Mouse (Mus musculus) liver, embryonic 14.5 days (tissue): ENCODE measurements around the gene Rps11.

Experiments
- CTCF ChIP-seq: IDR thresholded peaks from 2 replicates; pipeline ENCODE4 v1.5.1; 2016; ENCODE audit warnings: antibody characterized with exemption, low read depth, control low read depth
- EP300 ChIP-seq: IDR thresholded peaks from 2 replicates; pipeline ENCODE4 v1.6.1; 2016; ENCODE audit warnings: antibody characterized with exemption, low read depth

DNA sequence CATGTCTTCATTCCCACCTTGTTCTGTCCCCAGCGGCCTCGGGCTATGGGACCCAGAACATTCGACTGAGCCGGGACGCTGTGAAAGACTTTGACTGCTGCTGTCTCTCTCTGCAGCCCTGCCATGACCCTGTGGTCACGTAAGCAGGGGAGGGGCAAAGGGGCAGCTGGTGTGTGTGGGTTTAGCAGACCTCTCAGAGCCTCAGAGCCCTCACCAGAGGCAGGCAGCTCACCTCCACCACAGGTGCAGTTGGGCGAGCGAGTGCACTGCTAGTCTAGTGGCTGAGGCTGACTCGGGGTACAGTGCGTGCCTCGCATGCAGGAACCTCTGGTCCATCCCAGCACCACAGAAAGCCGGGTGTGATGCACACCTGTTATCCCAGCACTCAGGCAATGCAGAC lies 50.3 kb downstream of the Rps11 start:
- TF ChIP-seq CTCF: no peak
- no peak for TF ChIP-seq EP300
